Mouse (Mus musculus): ENCODE measurements around the gene Rpl27.
"Not testable (repeated sequence)": the region's sequence is repeated elsewhere in the genome, so short reads cannot be mapped to it uniquely, and the experiment has no call there.

The Rpl27 gene

GRCm38 (mm10) chr11:101467477-101468262 is 25.6 kb downstream of the Rpl27 start:
- DNase-seq (ENCODE audit: low read depth, low spot score): peak; percentile 81

GRCm38 (mm10) chr11:101468263-101468688 is 26.2 kb downstream of the Rpl27 start:
- no peak for DNase-seq (ENCODE audit: low read depth, low spot score)

GRCm38 (mm10) chr11:101468731-101469130 is 26.6 kb downstream of the Rpl27 start:
- DNase-seq (ENCODE audit: low read depth, low spot score): peak; percentile 23

- DNase-seq (ENCODE audit: low read depth, low spot score): no peak
Measured at GRCm38 (mm10) chr11:101469155-101469554, 27.1 kb downstream of the Rpl27 start.

- DNase-seq (ENCODE audit: low read depth, low spot score): no peak
Measured at GRCm38 (mm10) chr11:101470206-101470605, 28.1 kb downstream of the Rpl27 start.

GRCm38 (mm10) chr11:101471926-101472325 is 29.8 kb downstream of the Rpl27 start:
- no peak for DNase-seq (ENCODE audit: low read depth, low spot score)

- no peak for DNase-seq (ENCODE audit: low read depth, low spot score)
Measured at GRCm38 (mm10) chr11:101472336-101472735, 30.2 kb downstream of the Rpl27 start.

- DNase-seq (ENCODE audit: low read depth, low spot score): not testable (repeated sequence)
Measured at GRCm38 (mm10) chr11:101473686-101474085, 31.6 kb downstream of the Rpl27 start.

GRCm38 (mm10) chr11:101474298-101474697 is 32.2 kb downstream of the Rpl27 start:
- no peak for DNase-seq (ENCODE audit: low read depth, low spot score)

GRCm38 (mm10) chr11:101476361-101476760 is 34.3 kb downstream of the Rpl27 start:
- not testable (repeated sequence) for DNase-seq (ENCODE audit: low read depth, low spot score)

GRCm38 (mm10) chr11:101477194-101477551 is 35.1 kb downstream of the Rpl27 start:
- no peak for DNase-seq (ENCODE audit: low read depth, low spot score)

- no peak for DNase-seq (ENCODE audit: low read depth, low spot score)
Measured at GRCm38 (mm10) chr11:101477552-101478211, 35.6 kb downstream of the Rpl27 start.

- no peak for DNase-seq (ENCODE audit: low read depth, low spot score)
Measured at GRCm38 (mm10) chr11:101479171-101479635, 37.1 kb downstream of the Rpl27 start.

- no peak for DNase-seq (ENCODE audit: low read depth, low spot score)
Measured at GRCm38 (mm10) chr11:101480912-101481311, 38.8 kb downstream of the Rpl27 start.

- DNase-seq (ENCODE audit: low read depth, low spot score): no peak
Measured at GRCm38 (mm10) chr11:101483804-101484203, 41.7 kb downstream of the Rpl27 start.

GRCm38 (mm10) chr11:101484245-101484644 is 42.1 kb downstream of the Rpl27 start:
- no peak for DNase-seq (ENCODE audit: low read depth, low spot score)

GRCm38 (mm10) chr11:101484814-101485213 is 42.7 kb downstream of the Rpl27 start:
- no peak for DNase-seq (ENCODE audit: low read depth, low spot score)

- no peak for DNase-seq (ENCODE audit: low read depth, low spot score)
Measured at GRCm38 (mm10) chr11:101485509-101486028, 43.5 kb downstream of the Rpl27 start.

GRCm38 (mm10) chr11:101486126-101486525 is 44.0 kb downstream of the Rpl27 start:
- no peak for DNase-seq (ENCODE audit: low read depth, low spot score)

Measured in CD4-positive, CD25-positive, alpha-beta regulatory T cell, adult 2 months (primary cell).